Mouse (Mus musculus) cortical plate, adult 2 months (tissue): ENCODE measurements at regions not wholly inside any gene's neighbourhood (a gene's known extent, or its start where the extent isn't known, plus 50 kb on each side); places are given as distances from the start of the nearest gene placed in this dataset.

Source experiments
- CTCF ChIP-seq: fragments of 200-500 bp; IDR thresholded peaks from 2 replicates; pipeline ENCODE4 v1.5.1; 2011; ENCODE audit warnings: mild to moderate bottlenecking, control low read depth, low read length; ENCODE audit not compliant: insufficient read depth; ENCODE audit errors: extremely low read depth
- POLR2A ChIP-seq: fragments of 200-500 bp; IDR thresholded peaks from 2 replicates; pipeline ENCODE4 v1.6.1; 2011; ENCODE audit warnings: mild to moderate bottlenecking, low read length, control low read depth; ENCODE audit not compliant: insufficient read depth; ENCODE audit errors: extremely low read depth

DNA sequence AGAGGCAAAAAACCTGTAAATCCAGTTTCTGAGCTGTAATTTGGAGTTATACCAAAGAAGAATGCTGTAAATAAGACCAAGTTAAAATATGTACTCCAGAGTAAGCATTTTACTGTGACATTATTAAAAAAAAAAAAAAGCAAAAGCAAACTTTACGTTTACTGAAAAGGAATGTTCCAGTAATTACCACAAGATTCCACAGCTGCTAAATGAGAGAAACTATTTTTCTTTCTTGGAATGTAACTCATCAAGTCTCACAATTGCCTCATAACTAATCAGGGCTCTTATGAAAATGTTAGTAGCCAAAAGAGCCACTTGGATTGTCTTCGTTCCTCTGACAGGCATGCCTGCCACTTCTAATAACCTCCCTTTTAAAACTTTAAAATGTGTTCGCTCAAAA, 210.5 kb upstream of the Cited2 start:
- no peak for TF ChIP-seq CTCF
- TF ChIP-seq POLR2A, result no peak
